Mouse (Mus musculus) spleen, adult 2 months (tissue): ENCODE measurements around the gene Tmem54.

Experiments used
- CTCF ChIP-seq: fragments of 200-500 bp; IDR thresholded peaks from 2 replicates; pipeline ENCODE4 v1.5.1; 2011; ENCODE audit warnings: mild to moderate bottlenecking, inconsistent platforms; ENCODE audit not compliant: insufficient read depth, insufficient read length, insufficient replicate concordance; ENCODE audit errors: extremely low read depth
- POLR2A ChIP-seq: fragments of 200-500 bp; IDR thresholded peaks from 2 replicates; pipeline ENCODE4 v1.6.1; 2011; ENCODE audit warnings: low read depth, low read length, inconsistent platforms

- TF ChIP-seq CTCF (peak; percentile 85; the same call in 1 of the 2 replicates), POLR2A (no peak)
These were observed 22.8 kb upstream of the Tmem54 start for GRCm38 (mm10) chr4:129082379-129083115.
